Mouse (Mus musculus) limb, embryonic 13.5 days (tissue): ENCODE data around the gene Lingo1. TPM values are rescaled to one million over a fixed set of nuclear protein-coding genes. Genes with fewer than 3 reads are reported as not detected.

Experiments
- ATAC-seq: fragments of 200-750 bp; cut with Nextera tagmentation; 2 replicates; pipeline ENCODE4 v1.8.0; 2017; ENCODE audit warnings: low read depth, moderate number of reproducible peaks, moderate TSS enrichment; ENCODE audit not compliant: low FRiP score
- H3K27ac ChIP-seq: fragments of 300-500 bp; sonication (generic); 2 replicates; pipeline ENCODE4 v1.5.1; 2015; ENCODE audit warnings: inconsistent platforms, mild to moderate bottlenecking, moderate library complexity
- H3K27me3 ChIP-seq: fragments of 300-500 bp; sonication (generic); 2 replicates; pipeline ENCODE4 v1.6.1; 2015; ENCODE audit warnings: mild to moderate bottlenecking, inconsistent platforms
- H3K36me3 ChIP-seq: fragments of 300-500 bp; sonication (generic); 2 replicates; pipeline ENCODE4 v1.6.1; 2015; ENCODE audit warnings: inconsistent platforms, mild to moderate bottlenecking, moderate library complexity
- H3K4me1 ChIP-seq: fragments of 300-500 bp; sonication (generic); 2 replicates; pipeline ENCODE4 v1.6.1; 2015; ENCODE audit warnings: inconsistent platforms
- H3K4me2 ChIP-seq: fragments of 300-500 bp; sonication (generic); replicated peaks from 2 replicates; pipeline ENCODE4 v1.6.1; 2015; ENCODE audit warnings: inconsistent platforms, mild to moderate bottlenecking, moderate library complexity
- H3K4me3 ChIP-seq: fragments of 300-500 bp; sonication (generic); 2 replicates; pipeline ENCODE4 v1.5.1; 2015; ENCODE audit warnings: moderate library complexity, mild to moderate bottlenecking, inconsistent platforms
- H3K9ac ChIP-seq: fragments of 300-500 bp; sonication (generic); 2 replicates; pipeline ENCODE4 v1.6.1; 2015; ENCODE audit warnings: mild to moderate bottlenecking, inconsistent platforms
- H3K9me3 ChIP-seq: fragments of 300-500 bp; sonication (generic); 2 replicates; pipeline ENCODE4 v1.6.1; 2016; ENCODE audit warnings: inconsistent platforms
- WGBS: fragments of 180-500 bp; shearing (Covaris S2); methylation state at CpG from one replicate; pipeline ENCODE4 v1.1.7; 2015; 5-methylcytosine and 5-hydroxymethylcytosine counted together
- polyA plus RNA-seq: library from polyadenylated mRNA; unstranded; fragments of >200 nt; fragmentation: Nextera tagmentation; extraction: Ambion mirVana; gene quantifications from 2 replicates; pipeline ENCODE4 v1.2.1, GENCODE M21; 2015

Gene Lingo1
- polyA plus RNA-seq, 1 experiment from 2014 or later, result 3.0 TPM

DNA sequence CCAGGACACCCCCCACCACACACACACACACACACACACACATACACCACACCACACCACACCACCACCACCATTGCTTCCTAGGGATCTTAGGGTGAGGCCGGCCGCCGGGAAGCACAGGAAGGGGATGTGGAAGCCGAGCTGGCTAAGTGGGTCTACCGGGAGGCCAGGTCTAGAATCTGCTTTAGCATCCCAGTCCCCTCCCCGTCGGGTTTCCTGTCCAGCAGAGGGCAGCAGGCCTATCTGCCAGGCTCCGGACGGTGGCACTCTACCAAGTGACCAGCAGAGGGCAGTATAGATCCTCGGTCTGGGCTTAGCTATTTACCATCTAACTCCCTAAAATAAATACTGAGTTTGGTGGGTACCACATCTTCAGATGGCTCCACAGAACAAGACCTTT lies 160.1 kb downstream of the Lingo1 start:
- Histone ChIP-seq H3K27ac (no peak overlapping the region; the same call in 1 of the 2 replicates), H3K9me3 (no peaks in the 10 kb centered on the region), H3K4me1 (peaks cover 29% of the 10 kb centered on the region), H3K27me3 (peaks cover 91% of the 10 kb centered on the region), H3K4me3 (peak overlapping the region; percentile 71), H3K4me2 (peak overlapping the region; percentile 99), H3K36me3 (no peaks in the 10 kb centered on the region), H3K9ac (peak overlapping the region; percentile 79; the same call in 1 of the 2 replicates)
- peak; percentile 66 for ATAC-seq
- WGBS, result under 1% methylated on average over 10 of the region's 10 CpGs

DNA sequence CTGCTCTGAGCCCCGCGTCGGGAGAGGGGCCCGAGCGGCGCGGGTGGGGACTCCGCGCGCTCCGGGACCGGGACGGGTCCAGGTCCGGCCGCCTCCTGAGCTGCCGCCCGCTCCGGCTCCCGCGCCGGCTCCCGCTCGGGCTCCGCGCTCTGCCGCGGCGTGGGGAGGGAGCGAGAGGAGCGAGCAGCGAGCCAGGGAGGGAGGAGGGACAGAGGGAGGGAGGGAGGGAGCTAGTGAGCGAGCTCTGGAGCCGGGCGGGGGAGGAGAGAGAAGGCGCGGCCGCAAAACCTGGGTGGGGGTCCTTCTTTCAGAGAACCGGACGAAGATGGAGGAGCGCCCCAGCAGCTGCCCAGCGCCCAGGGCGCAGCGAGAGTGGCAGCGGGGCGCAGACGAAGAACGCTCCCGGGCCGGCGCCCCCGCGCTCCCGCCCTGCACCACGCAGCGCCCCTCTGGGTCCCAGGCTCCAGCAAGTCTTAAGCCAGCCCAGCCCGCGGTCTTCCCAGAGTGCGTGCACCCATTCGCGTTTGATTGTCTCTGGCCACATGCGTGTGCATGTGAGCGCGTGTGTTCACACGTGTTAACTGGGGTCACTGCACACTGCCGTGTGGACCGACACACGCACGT lies 160.7 kb downstream of the Lingo1 start:
- peaks cover 29% of the 10 kb centered on the region for H3K4me1 ChIP-seq
- no peaks in the 10 kb centered on the region for H3K9me3 ChIP-seq
- ATAC-seq, result peak; percentile 66
- WGBS, result under 1% methylated on average over 58 of the region's 68 CpGs
- H3K36me3 ChIP-seq, result no peaks in the 10 kb centered on the region
- peak overlapping the region; percentile 79 for H3K9ac ChIP-seq
- H3K4me3 ChIP-seq, result peak overlapping the region; percentile 71
- peak overlapping the region; percentile 33; the same call in 1 of the 2 replicates for H3K27ac ChIP-seq
- peak overlapping the region; percentile 99 for H3K4me2 ChIP-seq
- H3K27me3 ChIP-seq, result peaks cover 84% of the 10 kb centered on the region

DNA sequence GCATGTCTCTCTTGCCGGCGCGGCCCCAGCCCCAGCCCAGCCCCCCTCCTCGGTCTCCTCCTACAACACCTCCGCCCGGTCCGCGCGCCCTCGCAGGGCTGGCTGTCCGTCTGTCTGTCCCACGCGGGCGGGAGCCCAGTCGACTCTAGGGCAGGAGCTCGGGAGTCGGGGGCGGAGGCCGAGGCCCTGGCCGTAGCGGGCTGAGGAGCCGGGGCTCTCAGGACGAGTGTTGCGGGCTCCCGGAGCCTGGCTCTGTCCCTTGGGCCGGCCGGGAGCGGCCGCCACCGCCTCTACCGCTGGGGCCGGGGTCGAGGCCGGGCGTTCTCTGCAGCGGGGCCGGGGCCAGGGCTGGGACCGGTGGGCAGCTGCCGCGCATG lies 161.2 kb downstream of the Lingo1 start:
- ATAC-seq, result peak; percentile 39
- Histone ChIP-seq H3K27ac (0 out of 2 replicates have a peak overlapping the region, but pooled peaks have one; percentile 33), H3K4me1 (peaks cover 29% of the 10 kb centered on the region), H3K9me3 (no peaks in the 10 kb centered on the region), H3K9ac (peak overlapping the region; percentile 79), H3K27me3 (peaks cover 79% of the 10 kb centered on the region), H3K36me3 (no peaks in the 10 kb centered on the region), H3K4me2 (peak overlapping the region; percentile 99), H3K4me3 (peak overlapping the region; percentile 71)
- 1% methylated on average over 38 of the region's 40 CpGs for WGBS

- H3K36me3 ChIP-seq, result no peaks in the 10 kb centered on the region
These were observed 161.7 kb downstream of the Lingo1 start for GRCm38 (mm10) chr9:56634406-56635120.

DNA sequence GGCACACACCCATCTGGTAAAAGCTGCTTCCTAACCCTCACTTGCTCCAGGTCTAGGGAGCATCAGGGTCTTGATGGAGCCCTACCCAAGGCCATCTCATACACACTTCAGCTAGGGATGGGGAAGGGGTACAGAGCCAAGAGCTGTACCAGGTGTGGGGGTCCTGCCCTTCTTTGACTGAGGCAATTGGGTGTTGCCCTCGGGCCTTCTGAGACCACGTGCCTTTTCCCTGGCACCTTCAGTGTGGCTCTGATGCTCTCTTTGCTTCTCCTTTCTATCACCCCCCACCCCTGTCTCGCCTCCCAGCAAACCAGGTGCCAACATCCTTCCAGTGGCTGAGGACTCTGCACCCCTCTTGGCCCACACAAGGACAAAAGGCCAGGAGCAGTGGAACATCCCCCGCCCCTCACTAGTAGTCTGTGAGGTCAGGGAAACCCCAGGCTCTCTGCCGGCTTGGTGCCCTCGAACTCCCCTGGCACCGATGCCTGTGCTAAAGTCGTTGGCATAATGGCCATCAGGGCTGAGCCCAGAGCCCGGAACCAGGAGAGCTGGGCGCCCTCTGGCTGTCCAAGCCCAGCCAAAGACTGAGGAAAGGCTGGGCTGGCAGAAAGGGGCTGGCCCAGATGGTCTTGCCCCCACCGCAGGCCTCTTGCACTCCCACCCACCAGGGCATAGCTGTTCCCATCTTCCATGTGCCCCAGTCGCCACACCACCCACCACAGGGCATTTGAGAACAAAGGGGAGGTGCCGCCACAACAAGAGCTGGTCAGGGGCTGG lies 162.6 kb downstream of the Lingo1 start:
- H3K4me3 ChIP-seq, result peak overlapping the region; percentile 71
- no peaks in the 10 kb centered on the region for H3K36me3 ChIP-seq
- peaks cover 29% of the 10 kb centered on the region for H3K4me1 ChIP-seq
- peak overlapping the region; percentile 99 for H3K4me2 ChIP-seq
- H3K27ac ChIP-seq, result no peak overlapping the region
- no peak for ATAC-seq
- WGBS, result 32% methylated on average over 13 of the region's 13 CpGs
- H3K9ac ChIP-seq, result no peak overlapping the region
- H3K9me3 ChIP-seq, result no peaks in the 10 kb centered on the region
- peaks cover 65% of the 10 kb centered on the region for H3K27me3 ChIP-seq

More at GRCm38 (mm10) chr9:56634406-56635120, 161.7 kb downstream of the Lingo1 start:
- peak overlapping the region; percentile 79 for H3K9ac ChIP-seq
- H3K4me3 ChIP-seq, result peak overlapping the region; percentile 71
- no peaks in the 10 kb centered on the region for H3K9me3 ChIP-seq
- peak overlapping the region; percentile 99 for H3K4me2 ChIP-seq
- WGBS, result under 1% methylated on average over 25 of the region's 25 CpGs
- no peak overlapping the region for H3K27ac ChIP-seq
- peaks cover 29% of the 10 kb centered on the region for H3K4me1 ChIP-seq
- H3K27me3 ChIP-seq, result peaks cover 74% of the 10 kb centered on the region
- no peak for ATAC-seq

- Histone ChIP-seq H3K4me2 (no peak overlapping the region), H3K27ac (no peak overlapping the region), H3K9ac (no peak overlapping the region), H3K9me3 (no peaks in the 10 kb centered on the region), H3K27me3 (peaks cover 40% of the 10 kb centered on the region), H3K4me1 (peaks cover 18% of the 10 kb centered on the region), H3K36me3 (no peaks in the 10 kb centered on the region), H3K4me3 (no peak overlapping the region)
- 67% methylated on average over 4 of the region's 4 CpGs for WGBS
- ATAC-seq, result no peak
These were observed 165.3 kb downstream of the Lingo1 start for GRCm38 (mm10) chr9:56630945-56631344.

DNA sequence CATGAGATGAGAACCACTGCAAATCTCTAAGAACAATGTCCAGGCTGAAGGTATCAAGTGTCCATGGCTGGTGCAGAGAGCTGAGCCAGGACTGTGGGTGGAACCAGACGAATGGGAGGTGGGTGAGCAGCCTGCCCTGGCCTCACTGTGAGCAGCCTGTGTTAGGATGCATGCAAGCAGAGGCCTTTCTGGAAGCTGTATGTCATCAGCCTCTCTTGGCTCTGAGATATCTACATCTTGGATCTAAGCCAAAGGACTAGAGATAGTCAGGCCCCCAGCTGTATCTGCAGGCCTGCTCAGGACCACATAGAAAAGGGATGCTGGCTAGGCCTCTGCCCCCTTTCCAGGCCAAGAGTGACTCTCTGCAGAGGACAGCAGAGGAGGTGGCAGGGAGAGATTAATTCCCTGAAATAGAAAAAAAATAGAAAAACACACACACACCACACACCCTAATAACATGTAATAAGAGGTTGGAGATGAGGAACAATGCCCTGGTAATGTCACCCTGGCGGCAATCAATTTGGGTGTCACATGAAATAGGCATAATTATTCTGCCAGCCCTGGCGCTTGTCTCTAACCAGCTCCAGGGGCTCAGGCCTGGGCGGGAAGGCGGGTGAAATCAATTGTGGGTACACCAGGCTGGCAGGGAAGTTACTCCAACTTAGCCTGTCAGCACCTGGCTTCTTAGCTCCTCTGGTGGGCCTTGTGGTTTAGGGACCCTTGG lies 166.4 kb downstream of the Lingo1 start:
- no peak overlapping the region for H3K4me2 ChIP-seq
- H3K36me3 ChIP-seq, result no peaks in the 10 kb centered on the region
- WGBS, result 77% methylated on average over 5 of the region's 5 CpGs
- ATAC-seq, result 0 out of 2 replicates have a peak, but pooled peaks have one; percentile 1
- no peak overlapping the region for H3K27ac ChIP-seq
- no peak overlapping the region for H3K9ac ChIP-seq
- no peaks in the 10 kb centered on the region for H3K9me3 ChIP-seq
- H3K4me1 ChIP-seq, result peaks cover 20% of the 10 kb centered on the region
- H3K27me3 ChIP-seq, result peaks cover 32% of the 10 kb centered on the region
- H3K4me3 ChIP-seq, result no peak overlapping the region

GRCm38 (mm10) chr9:56627295-56627694 lies 169.0 kb downstream of the Lingo1 start:
- no peak overlapping the region for H3K4me2 ChIP-seq
- H3K9ac ChIP-seq, result no peak overlapping the region
- H3K4me1 ChIP-seq, result peaks cover 17% of the 10 kb centered on the region
- H3K27ac ChIP-seq, result no peak overlapping the region
- 68% methylated on average over 4 of the region's 4 CpGs for WGBS
- H3K27me3 ChIP-seq, result peaks cover 24% of the 10 kb centered on the region
- no peaks in the 10 kb centered on the region for H3K36me3 ChIP-seq
- no peaks in the 10 kb centered on the region for H3K9me3 ChIP-seq
- no peak overlapping the region for H3K4me3 ChIP-seq
- ATAC-seq, result no peak

DNA sequence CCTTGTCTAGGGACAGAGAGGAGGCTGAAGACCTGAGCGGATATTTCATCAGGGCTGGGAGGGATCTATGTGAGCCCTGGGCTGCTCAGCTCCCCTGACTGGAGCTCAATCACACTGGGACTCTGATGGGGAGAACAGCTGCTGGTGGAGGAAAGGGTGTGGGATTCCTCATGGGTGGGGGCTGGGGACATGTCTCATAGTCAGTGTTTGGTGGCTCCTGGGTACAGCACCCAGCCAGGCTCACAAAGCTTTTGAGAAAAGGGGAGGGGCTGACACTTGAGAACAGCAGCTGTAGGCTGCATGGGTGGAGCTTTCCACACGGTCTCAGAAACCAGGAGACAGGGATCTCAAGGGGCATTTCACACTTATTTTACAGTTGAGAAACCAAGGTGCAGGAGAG lies 171.3 kb downstream of the Lingo1 start:
- ATAC-seq, result peak; percentile 60

GRCm38 (mm10) chr9:56623361-56623760 lies 172.9 kb downstream of the Lingo1 start:
- Histone ChIP-seq H3K4me2 (no peak overlapping the region), H3K27ac (no peak overlapping the region), H3K36me3 (peaks cover 12% of the 10 kb centered on the region), H3K9ac (no peak overlapping the region), H3K4me1 (peaks cover 23% of the 10 kb centered on the region), H3K9me3 (no peaks in the 10 kb centered on the region), H3K4me3 (no peak overlapping the region), H3K27me3 (peaks cover 54% of the 10 kb centered on the region)
- 84% methylated on average over 11 of the region's 11 CpGs for WGBS
- ATAC-seq, result no peak

More for the DNA sequence above, 171.3 kb downstream of the Lingo1 start:
- no peak overlapping the region for H3K27ac ChIP-seq
- peaks cover 41% of the 10 kb centered on the region for H3K27me3 ChIP-seq
- no peak overlapping the region for H3K4me3 ChIP-seq
- WGBS, result 37% methylated on average over 2 of the region's 2 CpGs
- peak overlapping the region; percentile 14; the same call in 1 of the 2 replicates for H3K9ac ChIP-seq
- H3K4me2 ChIP-seq, result no peak overlapping the region
- H3K9me3 ChIP-seq, result no peaks in the 10 kb centered on the region
- peaks cover 4% of the 10 kb centered on the region for H3K36me3 ChIP-seq
- peaks cover 23% of the 10 kb centered on the region for H3K4me1 ChIP-seq

DNA sequence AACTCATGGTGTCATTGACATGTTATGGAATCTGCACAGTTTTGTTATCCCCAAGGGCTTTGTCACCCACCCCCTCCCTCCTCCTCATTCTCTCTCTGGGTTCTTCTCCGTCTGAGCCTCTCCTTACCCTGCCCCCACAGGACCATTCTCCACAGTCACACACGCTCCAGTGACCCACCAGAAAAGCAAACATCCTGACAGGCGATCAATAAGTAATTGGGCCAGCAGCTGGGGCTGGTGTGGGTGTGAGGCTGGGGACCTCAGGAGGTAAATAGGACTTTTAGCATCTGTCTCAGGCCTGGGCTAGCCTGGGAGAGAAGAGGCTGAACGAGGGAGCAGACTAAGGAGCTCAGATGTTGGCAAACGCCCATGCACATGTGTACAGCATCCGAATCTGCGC lies 173.5 kb downstream of the Lingo1 start:
- Histone ChIP-seq H3K36me3 (peaks cover 12% of the 10 kb centered on the region), H3K27ac (no peak overlapping the region), H3K27me3 (peaks cover 55% of the 10 kb centered on the region), H3K9ac (no peak overlapping the region), H3K4me1 (peaks cover 23% of the 10 kb centered on the region), H3K9me3 (no peaks in the 10 kb centered on the region), H3K4me3 (no peak overlapping the region), H3K4me2 (no peak overlapping the region)
- 78% methylated on average over 7 of the region's 7 CpGs for WGBS
- ATAC-seq, result no peak
